In the genomic region with DNA sequence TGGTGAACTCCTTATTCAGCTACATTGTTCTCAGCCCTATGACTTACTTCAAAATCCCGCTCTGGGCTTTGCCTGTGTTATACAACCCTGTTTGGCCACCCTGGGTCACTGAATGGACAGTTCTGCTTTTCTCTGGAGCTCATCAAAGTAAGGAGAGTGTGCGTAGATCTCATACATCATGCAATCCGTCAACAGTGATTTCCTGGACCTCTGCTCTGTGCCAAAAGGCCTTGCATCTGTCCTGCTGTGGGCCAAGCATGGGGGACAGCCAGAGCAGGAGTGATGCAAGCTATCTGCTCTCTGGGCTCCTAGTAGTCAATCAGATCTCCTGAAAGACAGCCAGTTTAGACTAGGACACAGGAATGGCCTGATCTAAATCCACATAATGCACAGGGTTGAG, we compare ENCODE assay signal across 19 mouse cellular contexts. TPM values are rescaled to one million over a fixed set of nuclear protein-coding genes. Genes with fewer than 3 reads are reported as not detected.
"Had no signal": no experiment of that assay in that cellular context is flagged by ENCODE, and none has a peak within 500 bp of the region (broad histone marks: within the 10 kb centered on the region; RNA-seq: fewer than 3 reads in every experiment).

No protein-coding gene starts in this region.

- H3K4me1 ChIP-seq: liver, embryonic 13.5 days; midbrain, embryonic 12.5 days had no signal

- ATAC-seq: midbrain, embryonic 16.5 days had no signal

- H3K27ac ChIP-seq: kidney, embryonic 15.5 days; limb, embryonic 13.5 days; liver, embryonic 13.5 days; midbrain, embryonic 12.5 days had no signal

- DNase-seq: kidney, adult 18-20 months; kidney, postnatal 25 days; layer of hippocampus, adult 9-11 months; left cerebral cortex, postnatal 4 days; liver, embryonic 13.5 days; lung, adult 18-20 months; right cerebral cortex, postnatal 14 days; thymus, adult 18-20 months; thymus, postnatal 14 days had no signal

- H3K36me3 ChIP-seq: kidney, embryonic 15.5 days; limb, embryonic 13.5 days; liver, embryonic 13.5 days; midbrain, embryonic 12.5 days had no signal

- H3K9ac ChIP-seq: kidney, embryonic 15.5 days; limb, embryonic 13.5 days; liver, embryonic 13.5 days; midbrain, embryonic 12.5 days had no signal

- H3K9me3 ChIP-seq: kidney, embryonic 15.5 days; limb, embryonic 13.5 days; liver, embryonic 13.5 days; midbrain, embryonic 12.5 days had no signal

- H3K27me3 ChIP-seq: kidney, embryonic 15.5 days; limb, embryonic 13.5 days; liver, embryonic 13.5 days; midbrain, embryonic 12.5 days had no signal

- H3K4me3 ChIP-seq: kidney, embryonic 15.5 days; limb, embryonic 13.5 days; liver, embryonic 13.5 days; midbrain, embryonic 12.5 days had no signal

- H3K4me2 ChIP-seq: kidney, embryonic 15.5 days; limb, embryonic 13.5 days; liver, embryonic 13.5 days; midbrain, embryonic 12.5 days had no signal

RNA-seq across cellular contexts. Expression of gene Dmbt1, which starts 46.1 kb away (rescaled TPM):
- total RNA-seq: layer of hippocampus, adult 18-20 months; left cerebral cortex, adult 18-20 months; left cerebral cortex, postnatal 10 days; megakaryocyte-erythroid progenitor cell, adult 5-6 weeks had no signal
- polyA plus RNA-seq: liver, embryonic 13.5 days; lung, embryonic 16.5 days; midbrain, embryonic 12.5 days; midbrain, embryonic 16.5 days; neural tube, embryonic 14.5 days had no signal

RNA-seq across cellular contexts. Expression of gene Htra1, which starts 49.8 kb away (rescaled TPM):
- total RNA-seq: megakaryocyte-erythroid progenitor cell, adult 5-6 weeks had no signal
